Mouse (Mus musculus) induced T-regulatory cell, adult 2 months (primary cell): ENCODE results near the gene Emc8.

Experiments
- DNase-seq: peaks from one replicate; pipeline ENCODE4 v3.0.0-alpha.2; 2012; ENCODE audit warnings: low read depth

The Emc8 gene

GRCm38 (mm10) chr8:120668374-120668905 lies at the start of gene Emc8:
Gene Emc8, minus strand, starts transcription at chr8:120668573.
- DNase-seq = no peak

- DNase-seq = peak; percentile 58
Observed at GRCm38 (mm10) chr8:120715996-120716680, 47.8 kb upstream of the Emc8 start.

GRCm38 (mm10) chr8:120715200-120715599 lies 46.8 kb upstream of the Emc8 start:
- peak; percentile 75 for DNase-seq

GRCm38 (mm10) chr8:120709176-120709575 lies 40.8 kb upstream of the Emc8 start:
- DNase-seq = no peak

- DNase-seq = no peak
Observed at GRCm38 (mm10) chr8:120706193-120706592, 37.8 kb upstream of the Emc8 start.

GRCm38 (mm10) chr8:120705163-120705562 lies 36.8 kb upstream of the Emc8 start:
- no peak for DNase-seq

GRCm38 (mm10) chr8:120704203-120704602 lies 35.8 kb upstream of the Emc8 start:
- no peak for DNase-seq

- DNase-seq = peak; percentile 94
Observed at GRCm38 (mm10) chr8:120701758-120702465, 33.5 kb upstream of the Emc8 start.

GRCm38 (mm10) chr8:120700053-120700452 lies 31.7 kb upstream of the Emc8 start:
- peak; percentile 48 for DNase-seq

GRCm38 (mm10) chr8:120699565-120699964 lies 31.2 kb upstream of the Emc8 start:
- peak; percentile 66 for DNase-seq

- no peak for DNase-seq
Observed at GRCm38 (mm10) chr8:120699079-120699478, 30.7 kb upstream of the Emc8 start.

GRCm38 (mm10) chr8:120698426-120698825 lies 30.1 kb upstream of the Emc8 start:
- no peak for DNase-seq

- DNase-seq = peak; percentile 61
Observed at GRCm38 (mm10) chr8:120697979-120698272, 29.6 kb upstream of the Emc8 start.

GRCm38 (mm10) chr8:120697154-120697978 lies 29.0 kb upstream of the Emc8 start:
- peak; percentile 50 for DNase-seq

GRCm38 (mm10) chr8:120696401-120697153 lies 28.2 kb upstream of the Emc8 start:
- DNase-seq = no peak

GRCm38 (mm10) chr8:120693861-120694493 lies 25.6 kb upstream of the Emc8 start:
- DNase-seq = peak; percentile 68

- DNase-seq = no peak
Observed at GRCm38 (mm10) chr8:120692934-120693333, 24.6 kb upstream of the Emc8 start.

- no peak for DNase-seq
Observed at GRCm38 (mm10) chr8:120688511-120688910, 20.1 kb upstream of the Emc8 start.

GRCm38 (mm10) chr8:120687786-120688185 lies 19.4 kb upstream of the Emc8 start:
- DNase-seq = no peak

GRCm38 (mm10) chr8:120686576-120686975 lies 18.2 kb upstream of the Emc8 start:
- no peak for DNase-seq

GRCm38 (mm10) chr8:120686051-120686450 lies 17.7 kb upstream of the Emc8 start:
- no peak for DNase-seq
